Mouse (Mus musculus) erythroblast, embryonic 14.5 days (primary cell): Measurements from ENCODE around the gene Als2.

Experiments
- GATA1 ChIP-seq: IDR thresholded peaks from 2 replicates; pipeline ENCODE4 v1.6.1; 2012; ENCODE audit warnings: low read length, inconsistent platforms, mixed read lengths
- TAL1 ChIP-seq: IDR thresholded peaks from 3 replicates; pipeline ENCODE4 v1.6.1; 2012; ENCODE audit warnings: low read length, inconsistent platforms, mixed read lengths

- TF ChIP-seq GATA1 (no peak), TAL1 (no peak)
Measured at GRCm38 (mm10) chr1:59257736-59258135, 20.7 kb upstream of the Als2 start.
